Mouse (Mus musculus): ENCODE data around the gene Kif19a.

Gene Kif19a

GRCm38 (mm10) chr11:114807025-114807424 lies 41.8 kb downstream of the Kif19a start:
- no peak for DNase-seq (ENCODE audit: low spot score in 2 of 2)

- no peak for DNase-seq (ENCODE audit: low spot score in 2 of 2)
Observed at GRCm38 (mm10) chr11:114807686-114808427, 42.7 kb downstream of the Kif19a start.

GRCm38 (mm10) chr11:114809371-114809770 lies 44.2 kb downstream of the Kif19a start:
- DNase-seq (ENCODE audit: low spot score in 2 of 2): no peak

- no peak for DNase-seq (ENCODE audit: low spot score in 2 of 2)
Observed at GRCm38 (mm10) chr11:114810344-114810743, 45.2 kb downstream of the Kif19a start.

- peak; percentile 59 to 82 for DNase-seq (ENCODE audit: low spot score in 2 of 2)
Observed at GRCm38 (mm10) chr11:114812731-114813240, 47.6 kb downstream of the Kif19a start.

GRCm38 (mm10) chr11:114814873-114815592 lies 49.8 kb downstream of the Kif19a start:
- DNase-seq (ENCODE audit: low spot score in 2 of 2): no peak

- no peak for DNase-seq (ENCODE audit: low spot score in 2 of 2)
Observed at GRCm38 (mm10) chr11:114816934-114817333, 51.7 kb downstream of the Kif19a start.

GRCm38 (mm10) chr11:114818185-114818584 lies 53.0 kb downstream of the Kif19a start:
- DNase-seq (ENCODE audit: low spot score in 2 of 2): peak in 1 of 2 experiments; percentile 46

- DNase-seq (ENCODE audit: low spot score in 2 of 2): no peak
Observed at GRCm38 (mm10) chr11:114819110-114819509, 53.9 kb downstream of the Kif19a start.

GRCm38 (mm10) chr11:114820444-114820843 lies 55.3 kb downstream of the Kif19a start:
- DNase-seq (ENCODE audit: low spot score in 2 of 2): no peak

- DNase-seq (ENCODE audit: low spot score in 2 of 2): no peak
Observed at GRCm38 (mm10) chr11:114821325-114821724, 56.1 kb downstream of the Kif19a start.

- no peak for DNase-seq (ENCODE audit: low spot score in 2 of 2)
Observed at GRCm38 (mm10) chr11:114822727-114823126, 57.5 kb downstream of the Kif19a start.

- DNase-seq (ENCODE audit: low spot score in 2 of 2): no peak
Observed at GRCm38 (mm10) chr11:114823199-114823725, 58.1 kb downstream of the Kif19a start.

- no peak for DNase-seq (ENCODE audit: low spot score in 2 of 2)
Observed at GRCm38 (mm10) chr11:114826686-114827085, 61.5 kb downstream of the Kif19a start.

GRCm38 (mm10) chr11:114829499-114830432 lies 64.6 kb downstream of the Kif19a start:
- DNase-seq (ENCODE audit: low spot score in 2 of 2): peak; percentile 52 to 69

- no peak for DNase-seq (ENCODE audit: low spot score in 2 of 2)
Observed at GRCm38 (mm10) chr11:114830433-114830773, 65.2 kb downstream of the Kif19a start.

GRCm38 (mm10) chr11:114833166-114833565 lies 68.0 kb downstream of the Kif19a start:
- DNase-seq (ENCODE audit: low spot score in 2 of 2): no peak

Data from heart, adult 9 months (tissue).